Mouse (Mus musculus) adrenal gland (tissue): Measurements from ENCODE around the gene Suox.
"Not testable (repeated sequence)": the region's sequence is repeated elsewhere in the genome, so short reads cannot be mapped to it uniquely, and the experiment has no call there.

Experiments
- intact Hi-C: fragments of 180-260 bp; cut with DNase I; formaldehyde crosslinking; loops from one replicate; pipeline ENCODE4 v1.15.1; 2025

Gene Suox

DNA sequence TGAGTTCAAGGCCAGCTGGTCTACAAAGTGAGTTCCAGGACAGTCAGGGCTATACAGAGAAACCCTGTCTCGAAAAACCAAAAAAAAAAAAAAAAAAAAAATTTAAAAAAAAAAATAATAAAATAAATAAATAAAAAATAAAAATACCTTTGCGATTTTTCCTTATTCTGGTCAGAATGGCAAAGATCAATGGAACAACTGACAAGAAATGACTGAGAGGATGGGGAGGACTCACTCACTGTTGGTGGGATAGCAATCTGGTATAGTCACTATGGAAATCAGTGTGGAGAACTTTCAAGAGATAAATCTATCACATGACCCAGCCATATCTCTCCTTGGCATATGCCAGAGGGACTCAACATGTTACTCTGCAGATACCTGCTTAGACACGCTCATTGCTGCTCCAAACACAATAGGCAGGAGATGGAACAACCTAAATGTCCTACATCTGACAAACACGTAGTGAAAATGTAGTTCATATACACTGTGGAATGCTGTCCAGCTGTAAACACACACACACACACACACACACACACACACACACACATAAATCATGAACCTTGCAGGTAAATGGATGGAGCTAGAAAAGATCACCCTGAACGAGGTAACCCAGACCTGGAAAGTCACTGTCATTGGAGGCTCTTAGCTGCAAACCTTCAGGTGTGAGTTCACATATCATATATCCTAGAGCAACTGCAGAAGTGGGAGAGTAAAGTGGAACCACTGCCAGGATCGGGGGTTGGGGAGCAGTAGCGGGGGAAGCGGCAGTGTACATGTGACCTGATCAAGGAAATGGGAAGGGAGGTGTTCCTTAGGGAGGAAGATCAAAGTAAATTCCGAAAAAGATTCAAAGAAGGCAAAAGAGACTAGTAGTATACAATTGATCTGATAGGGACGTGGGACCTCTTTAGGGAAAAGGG lies 46.2 kb downstream of the Suox start:
- intact Hi-C loops: loop anchor here (5.0 kb wide), 1 partner anchor 45 kb away; the partner anchor contains the start of gene Suox

DNA sequence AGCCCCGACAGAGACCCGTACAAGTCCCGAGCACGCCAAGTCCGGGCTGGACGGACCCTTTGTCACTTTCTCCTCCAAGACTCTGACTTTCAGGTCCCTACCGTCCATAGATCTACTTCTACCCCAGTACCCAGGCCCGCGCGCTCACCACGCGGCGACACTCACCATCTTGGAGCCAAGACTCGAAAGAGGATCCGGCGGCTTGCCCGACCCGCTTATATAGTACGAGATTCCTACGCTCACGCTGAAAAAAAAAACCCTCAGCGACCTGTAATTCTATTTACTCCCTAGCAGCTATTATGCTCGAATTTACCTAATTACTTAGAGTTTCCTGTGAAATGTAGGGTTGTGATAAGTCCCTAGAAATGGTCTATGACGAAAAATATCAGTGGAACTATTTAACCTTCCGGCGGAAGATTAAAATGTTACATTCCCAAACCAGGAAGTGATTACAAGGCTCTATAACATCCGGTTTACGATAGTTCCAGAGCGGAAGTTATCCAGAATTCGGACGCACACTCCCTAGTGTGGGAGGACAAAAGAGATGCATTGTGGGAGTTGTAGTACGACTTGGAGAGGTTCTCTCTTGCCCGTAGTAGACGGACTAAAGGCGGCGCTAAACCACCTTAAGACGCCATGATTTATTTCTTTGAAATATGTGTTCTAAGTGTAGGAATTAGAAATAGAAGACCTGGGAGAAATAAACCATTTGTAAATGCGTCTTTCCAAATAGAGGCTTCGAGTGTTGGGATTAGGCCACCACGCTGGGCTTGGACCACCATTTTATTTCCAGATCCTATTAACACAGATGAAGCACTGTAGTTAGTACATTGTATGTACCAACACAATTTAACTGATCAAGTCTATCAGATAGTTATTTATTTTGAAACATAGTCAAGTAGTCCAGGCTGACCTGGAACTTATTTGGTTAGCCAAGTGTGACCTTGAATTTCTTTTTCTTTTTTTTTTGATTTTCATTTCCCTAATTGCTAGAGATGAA lies 47.3 kb downstream of the Suox start, which contains the start of gene Rps26:
Rps26 (minus strand) TSS at position 437 of the 1,000 bp plus-strand sequence.
- intact Hi-C loops: loop anchor here (5.0 kb wide), 1 partner anchor 46 kb away; the partner anchor contains the start of gene Suox

DNA sequence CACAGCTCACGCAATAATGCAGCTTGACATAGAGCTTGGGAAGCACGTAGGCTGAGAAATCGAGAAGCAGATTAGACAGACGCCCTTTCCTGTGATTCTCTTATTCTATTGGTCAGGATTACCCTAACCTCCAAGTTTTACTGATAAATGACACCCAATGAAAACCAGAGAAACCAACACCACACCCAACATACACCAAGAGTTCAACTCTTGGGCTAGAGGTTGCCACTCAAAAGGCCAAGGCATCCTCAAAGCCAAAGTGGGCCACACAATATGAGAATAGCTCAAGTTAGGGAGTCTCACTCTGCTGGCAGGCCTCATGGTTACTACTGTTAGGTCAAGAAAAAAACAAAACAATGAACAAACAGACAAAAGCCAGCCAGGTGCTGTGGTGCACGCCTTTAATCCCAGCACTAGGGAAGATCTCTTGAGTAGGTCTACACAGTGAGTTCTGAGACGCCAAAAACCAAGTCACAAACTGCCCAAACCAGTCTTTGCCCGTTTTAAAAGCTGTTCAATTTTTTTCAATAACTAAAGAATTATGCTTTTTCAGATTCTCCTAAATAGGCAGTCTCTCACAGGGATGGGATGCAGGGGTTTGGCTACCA lies 48.5 kb downstream of the Suox start:
- intact Hi-C loops: loop anchor here (5.0 kb wide), 1 partner anchor 47 kb away; the partner anchor contains the start of gene Suox

DNA sequence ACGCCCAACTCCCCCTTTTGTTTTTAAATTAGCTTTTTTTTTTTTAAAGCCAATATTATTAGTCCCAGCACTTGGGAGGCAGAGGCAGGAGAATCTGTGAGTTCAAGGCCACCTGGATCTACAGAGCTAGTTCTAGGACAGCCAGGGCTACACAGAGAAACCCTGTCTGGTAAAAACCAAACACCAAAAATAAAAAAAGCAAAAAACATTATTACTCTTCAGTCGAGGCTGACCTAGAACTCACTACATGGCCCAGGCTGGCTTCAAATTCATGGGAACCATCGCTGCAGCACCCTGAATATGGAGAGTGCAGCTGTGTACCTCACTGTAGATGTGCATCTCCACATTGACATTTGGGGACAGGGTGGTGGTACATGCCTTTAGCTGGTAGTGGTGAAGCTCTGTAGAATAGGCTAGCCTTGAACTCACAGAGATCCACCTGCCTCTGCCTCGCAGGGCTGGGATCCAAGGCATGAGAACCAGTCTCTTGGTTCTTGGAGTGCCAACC lies 50.7 kb downstream of the Suox start:
- intact Hi-C loops: not testable (repeated sequence)

DNA sequence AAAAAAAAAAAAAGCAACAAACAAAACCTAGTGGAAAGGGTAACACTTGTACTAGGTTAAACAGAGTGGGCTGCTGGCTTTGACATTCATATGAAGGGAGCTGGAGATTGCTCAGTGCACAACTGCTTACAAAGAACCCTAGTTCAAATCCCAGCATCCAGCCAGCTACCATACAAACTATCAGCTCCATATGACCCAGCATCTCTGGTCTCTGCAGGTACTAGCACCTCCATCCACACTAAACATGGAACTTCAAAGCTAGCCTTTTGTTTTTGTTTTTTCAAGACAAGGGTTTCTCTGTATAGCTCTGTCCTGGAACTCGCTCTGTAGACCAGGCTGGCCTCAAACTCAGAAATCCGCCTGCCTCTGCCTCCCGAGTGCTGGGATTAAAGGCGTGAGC lies 51.2 kb downstream of the Suox start:
- intact Hi-C loops: no loop called here

DNA sequence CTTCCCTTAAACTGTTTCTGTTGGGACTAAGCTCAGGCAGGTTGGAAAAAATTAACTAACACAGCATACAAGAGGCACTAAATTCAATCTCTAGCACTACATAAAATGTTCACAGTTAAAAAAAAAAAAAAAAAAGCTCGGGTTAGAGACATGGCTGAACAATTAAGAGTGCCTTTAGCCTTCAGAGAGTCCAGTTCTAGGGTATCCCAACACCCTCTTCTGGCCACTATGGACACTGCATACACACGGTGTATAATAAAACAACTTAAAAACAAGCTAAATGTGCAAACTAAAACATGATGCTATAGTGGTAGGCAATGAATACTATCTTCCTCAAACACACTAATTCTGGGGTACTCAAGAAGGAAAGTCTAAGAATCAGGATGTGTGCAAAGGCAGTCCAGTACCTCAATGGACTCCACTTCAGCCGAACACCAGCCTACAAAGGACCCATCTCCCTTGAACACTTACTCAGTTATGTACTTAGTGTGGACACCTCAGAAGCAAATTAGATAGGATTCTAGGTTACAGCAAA lies 51.8 kb downstream of the Suox start:
- intact Hi-C loops: no loop called here

DNA sequence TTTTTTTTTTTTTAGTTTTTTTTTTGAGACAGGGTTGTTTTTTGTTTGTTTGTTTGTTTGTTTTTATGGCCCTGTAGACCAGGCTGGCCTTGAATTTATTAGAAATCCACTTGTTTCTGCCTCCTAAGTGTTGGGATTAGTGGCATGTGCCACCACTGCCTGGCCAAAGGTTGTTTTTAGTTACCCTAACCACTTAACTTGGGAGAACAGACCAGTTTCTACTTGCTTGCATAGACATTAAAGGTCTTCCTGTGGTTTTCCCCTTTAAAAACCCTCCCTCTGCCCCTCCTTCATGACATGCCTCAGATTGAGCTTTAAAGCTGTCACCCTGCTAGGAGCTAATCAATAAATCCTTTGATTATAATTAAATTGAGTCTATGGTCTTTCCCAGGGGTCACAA lies 53.6 kb downstream of the Suox start:
- intact Hi-C loops: no loop called here
